Mouse (Mus musculus): ENCODE data around the gene Tssk3.

GRCm38 (mm10) chr4:129461183-129461960 is 29.4 kb downstream of the Tssk3 start, which contains the start of gene Bsdc1:
- no peak; the same call in 1 of the 2 replicates for TF ChIP-seq CTCF (IDR thresholded peaks at IDR 0.05; ENCODE audit: low read depth)
- TF ChIP-seq EP300 (optimal IDR thresholded peaks at IDR 0.05) = peak; percentile 90
